Mouse (Mus musculus): ENCODE data around the gene Btbd9.

Btbd9 gene

GRCm38 (mm10) chr17:30331380-30331779, 244.9 kb downstream of the Btbd9 start:
- DNase-seq: no peak

GRCm38 (mm10) chr17:30329531-30329930, 246.8 kb downstream of the Btbd9 start:
- no peak for DNase-seq

GRCm38 (mm10) chr17:30328924-30329323, 247.4 kb downstream of the Btbd9 start:
- no peak for DNase-seq

GRCm38 (mm10) chr17:30326906-30327305, 249.4 kb downstream of the Btbd9 start:
- DNase-seq: no peak

GRCm38 (mm10) chr17:30320301-30320700, 256.0 kb downstream of the Btbd9 start:
- no peak for DNase-seq

- DNase-seq: no peak
These were observed 263.6 kb downstream of the Btbd9 start for GRCm38 (mm10) chr17:30312688-30313087.

GRCm38 (mm10) chr17:30309627-30310026, 266.7 kb downstream of the Btbd9 start:
- DNase-seq: no peak

GRCm38 (mm10) chr17:30308889-30309288, 267.4 kb downstream of the Btbd9 start:
- DNase-seq: no peak

GRCm38 (mm10) chr17:30308317-30308716, 268.0 kb downstream of the Btbd9 start:
- DNase-seq: no peak

- no peak for DNase-seq
These were observed 269.1 kb downstream of the Btbd9 start for GRCm38 (mm10) chr17:30307168-30307567.

- DNase-seq: no peak
These were observed 271.5 kb downstream of the Btbd9 start for GRCm38 (mm10) chr17:30304766-30305165.

GRCm38 (mm10) chr17:30301338-30301737, 274.9 kb downstream of the Btbd9 start:
- DNase-seq: no peak

GRCm38 (mm10) chr17:30297432-30297831, 278.9 kb downstream of the Btbd9 start:
- no peak for DNase-seq

- DNase-seq: no peak
These were observed 280.2 kb downstream of the Btbd9 start for GRCm38 (mm10) chr17:30296069-30296468.

GRCm38 (mm10) chr17:30292666-30293065, 283.6 kb downstream of the Btbd9 start:
- no peak for DNase-seq

- DNase-seq: no peak
These were observed 290.6 kb downstream of the Btbd9 start for GRCm38 (mm10) chr17:30285641-30286040.

- no peak for DNase-seq
These were observed 292.7 kb downstream of the Btbd9 start for GRCm38 (mm10) chr17:30283460-30284050.

GRCm38 (mm10) chr17:30283001-30283400, 293.3 kb downstream of the Btbd9 start:
- no peak for DNase-seq

GRCm38 (mm10) chr17:30280323-30281118, 295.8 kb downstream of the Btbd9 start:
- peak; percentile 6 for DNase-seq

GRCm38 (mm10) chr17:30279684-30280083, 296.6 kb downstream of the Btbd9 start:
- DNase-seq: no peak

- DNase-seq: no peak
These were observed 297.5 kb downstream of the Btbd9 start for GRCm38 (mm10) chr17:30278596-30279378.

GRCm38 (mm10) chr17:30276477-30276876, 299.8 kb downstream of the Btbd9 start:
- no peak for DNase-seq

- no peak for DNase-seq
These were observed 303.5 kb downstream of the Btbd9 start for GRCm38 (mm10) chr17:30272769-30273168.

Measured in thymus, postnatal 25 days (tissue).